Mouse (Mus musculus) megakaryocyte, embryonic 14.5 days (primary cell): ENCODE data around the gene Gmpr2.

Experiments used
- FLI1 ChIP-seq: IDR thresholded peaks from 2 replicates; pipeline ENCODE4 v1.6.1; 2012; ENCODE audit warnings: low read length, inconsistent platforms, mixed read lengths
- GATA1 ChIP-seq: IDR thresholded peaks from 3 replicates; pipeline ENCODE4 v1.6.1; 2012; ENCODE audit warnings: mixed read lengths, low read length, inconsistent platforms, borderline replicate concordance

GRCm38 (mm10) chr14:55672741-55673060 is 960 bp downstream of the Gmpr2 start:
- TF ChIP-seq GATA1 (no peak), FLI1 (no peak)
